Mouse (Mus musculus): ENCODE measurements around the gene Car6.

The Car6 gene

GRCm38 (mm10) chr4:150202702-150203101 is 1.6 kb upstream of the Car6 start:
- CTCF ChIA-PET = no interaction called here

- CTCF ChIA-PET = no interaction called here
Measured at GRCm38 (mm10) chr4:150198268-150198667, 2.9 kb downstream of the Car6 start.

- CTCF ChIA-PET = no interaction called here
Measured at GRCm38 (mm10) chr4:150193915-150194314, 7.2 kb downstream of the Car6 start.

- CTCF ChIA-PET = no interaction called here
Measured at GRCm38 (mm10) chr4:150192199-150192598, 8.9 kb downstream of the Car6 start.

- CTCF ChIA-PET = no interaction called here
Measured at GRCm38 (mm10) chr4:150188236-150188635, 12.9 kb downstream of the Car6 start.

GRCm38 (mm10) chr4:150181304-150181703 is 19.8 kb downstream of the Car6 start:
- CTCF ChIA-PET = no interaction called here

GRCm38 (mm10) chr4:150178131-150178530 is 23.0 kb downstream of the Car6 start:
- CTCF ChIA-PET = interaction anchor here (0.5 kb wide), 1 partner anchor 41 kb away, joined by 24 read pairs; no protein-coding TSS in a partner anchor

- CTCF ChIA-PET = no interaction called here
Measured at GRCm38 (mm10) chr4:150177122-150177521, 24.0 kb downstream of the Car6 start.

GRCm38 (mm10) chr4:150176535-150176934 is 24.6 kb downstream of the Car6 start:
- CTCF ChIA-PET = interaction anchor here (0.6 kb wide), 1 partner anchor 38 kb away, joined by 3 read pairs; no protein-coding TSS in a partner anchor

- CTCF ChIA-PET = interaction anchor here (0.6 to 0.9 kb wide), 3 partner anchors 45 to 273 kb away, joined by 3 to 6 read pairs (median 4); no protein-coding TSS in a partner anchor
Measured at GRCm38 (mm10) chr4:150174027-150174426, 27.1 kb downstream of the Car6 start.

- CTCF ChIA-PET = interaction anchor here (0.6 to 0.7 kb wide), 3 partner anchors 33 to 59 kb away, joined by 5 to 9 read pairs (median 6); no protein-coding TSS in a partner anchor
Measured at GRCm38 (mm10) chr4:150173281-150173680, 27.9 kb downstream of the Car6 start.

- CTCF ChIA-PET = no interaction called here
Measured at GRCm38 (mm10) chr4:150172107-150172506, 29.0 kb downstream of the Car6 start.

GRCm38 (mm10) chr4:150168406-150168805 is 32.7 kb downstream of the Car6 start:
- CTCF ChIA-PET = interaction anchor here (0.7 kb wide), 1 partner anchor 30 kb away, joined by 17 read pairs; no protein-coding TSS in a partner anchor

GRCm38 (mm10) chr4:150164875-150165274 is 36.3 kb downstream of the Car6 start:
- CTCF ChIA-PET = interaction anchor here (0.5 kb wide), 1 partner anchor 134 kb away, joined by 3 read pairs; no protein-coding TSS in a partner anchor

GRCm38 (mm10) chr4:150162561-150163169 is 38.5 kb downstream of the Car6 start:
- CTCF ChIA-PET = interaction anchor here (0.6 kb wide), 1 partner anchor 133 kb away, joined by 7 read pairs; no protein-coding TSS in a partner anchor

GRCm38 (mm10) chr4:150159458-150159857 is 41.7 kb downstream of the Car6 start:
- CTCF ChIA-PET = no interaction called here

GRCm38 (mm10) chr4:150157348-150157882 is 43.7 kb downstream of the Car6 start:
- CTCF ChIA-PET = no interaction called here

- CTCF ChIA-PET = no interaction called here
Measured at GRCm38 (mm10) chr4:150155731-150156130, 45.4 kb downstream of the Car6 start.

GRCm38 (mm10) chr4:150155301-150155700 is 45.8 kb downstream of the Car6 start:
- CTCF ChIA-PET = no interaction called here

GRCm38 (mm10) chr4:150152483-150152882 is 48.6 kb downstream of the Car6 start:
- CTCF ChIA-PET = no interaction called here

- CTCF ChIA-PET = interaction anchor here (0.6 kb wide), 1 partner anchor 1058 kb away, joined by 4 read pairs; no protein-coding TSS in a partner anchor
Measured at GRCm38 (mm10) chr4:150151045-150151444, 50.1 kb downstream of the Car6 start.

- CTCF ChIA-PET = no interaction called here
Measured at GRCm38 (mm10) chr4:150146286-150146685, 54.8 kb downstream of the Car6 start.

GRCm38 (mm10) chr4:150144242-150144641 is 56.9 kb downstream of the Car6 start:
- CTCF ChIA-PET = no interaction called here

All from spleen, embryonic (tissue).